Mouse (Mus musculus): ENCODE results near the gene Leo1.
"Not testable (repeated sequence)": the region's sequence is repeated elsewhere in the genome, so short reads cannot be mapped to it uniquely, and the experiment has no call there.

Gene Leo1

GRCm38 (mm10) chr9:75427366-75428273, 13.7 kb upstream of the Leo1 start:
- no peak for DNase-seq

DNA sequence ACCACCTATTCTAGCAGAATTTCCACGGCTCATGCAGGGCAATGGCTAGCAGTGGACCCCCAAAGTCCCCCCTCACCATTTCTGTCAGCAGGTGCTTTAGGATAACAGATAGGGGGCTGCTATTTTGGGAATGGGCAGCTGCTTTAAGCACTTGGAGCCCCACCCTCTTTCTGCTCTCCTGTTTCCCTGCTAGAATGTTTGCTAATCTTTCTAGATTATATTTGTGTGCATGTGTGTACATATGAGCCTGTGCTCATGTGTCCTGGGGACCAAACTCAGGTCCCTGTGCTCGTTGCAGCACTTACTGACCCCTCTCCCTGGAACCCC, 13.1 kb upstream of the Leo1 start:
- DNase-seq: no peak

- DNase-seq: no peak
Observed at GRCm38 (mm10) chr9:75429040-75429439, 12.3 kb upstream of the Leo1 start.

DNA sequence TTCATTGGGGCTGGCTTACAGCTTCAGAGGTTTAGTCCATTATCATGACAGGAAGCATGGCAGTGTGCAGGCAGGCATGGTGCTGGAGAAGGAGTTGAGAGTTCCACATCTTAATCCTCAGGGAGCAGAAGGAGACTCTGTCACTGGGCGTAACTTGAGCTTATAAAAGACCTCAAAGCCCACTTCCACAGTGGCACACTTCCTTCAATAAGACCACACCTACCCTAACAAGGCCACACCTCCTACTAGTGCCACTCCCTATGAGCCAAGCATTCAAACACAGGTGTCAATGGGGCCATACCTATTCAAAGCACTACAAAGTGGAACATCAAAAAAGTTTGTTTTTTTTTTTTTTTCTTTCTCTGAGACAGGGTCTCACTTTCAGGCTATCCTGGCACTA, 11.7 kb upstream of the Leo1 start:
- no peak for DNase-seq

DNA sequence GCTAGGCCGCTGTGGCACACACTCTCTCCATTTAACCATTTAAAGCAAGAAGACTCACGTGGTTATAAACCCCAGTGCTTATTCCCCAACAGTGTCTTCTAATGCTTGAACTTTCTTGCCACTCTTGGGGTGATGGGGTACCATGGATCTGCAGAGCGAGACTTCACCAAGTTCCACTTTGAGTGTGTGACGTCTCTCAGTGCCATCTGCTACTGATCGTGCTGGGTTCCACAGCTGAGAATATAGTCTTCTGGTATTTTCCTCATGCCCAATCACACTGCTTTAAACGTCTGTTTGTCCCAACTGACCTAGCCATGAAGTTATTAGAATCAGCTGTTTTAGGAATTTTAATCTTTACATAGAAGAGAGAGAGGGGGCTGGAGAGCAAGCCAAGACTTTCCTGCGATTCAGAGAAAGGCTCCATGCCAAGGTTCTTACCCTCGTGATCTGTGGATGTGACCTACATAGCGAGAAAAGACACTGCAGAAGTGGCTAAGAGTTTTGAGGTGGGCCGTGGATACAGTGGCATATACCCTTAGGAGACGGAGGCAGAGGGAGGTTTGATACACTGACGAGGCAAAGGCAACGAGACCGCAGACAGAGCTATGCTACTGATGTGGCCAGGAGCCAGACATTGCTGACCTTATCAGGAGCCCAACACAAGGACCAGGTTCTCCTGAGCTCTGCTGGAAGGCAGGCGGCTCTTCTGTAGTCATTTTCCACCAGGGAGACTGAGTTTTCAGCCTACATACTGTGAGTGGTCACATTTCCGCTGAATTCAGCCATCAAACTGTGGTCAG, 10.3 kb upstream of the Leo1 start:
- DNase-seq: no peak

DNA sequence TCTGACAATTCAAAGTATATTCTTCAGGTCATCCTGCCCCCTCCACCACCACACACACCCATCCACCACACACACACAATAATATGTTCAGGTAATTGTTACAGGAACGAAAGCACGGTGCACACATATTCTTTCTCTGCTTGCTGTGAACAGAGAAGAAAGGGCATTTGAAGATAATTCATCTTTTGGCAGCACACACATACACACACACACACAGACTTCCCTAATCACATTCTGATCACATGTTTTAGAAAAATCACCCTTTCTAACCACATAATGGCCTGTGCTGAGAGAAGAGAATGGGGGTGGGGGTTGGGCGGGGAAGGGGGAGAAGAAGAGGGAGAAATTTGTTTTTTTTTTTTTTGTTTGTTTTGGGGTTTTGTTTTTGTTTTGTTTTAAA, 8.6 kb upstream of the Leo1 start:
- DNase-seq: no peak

DNA sequence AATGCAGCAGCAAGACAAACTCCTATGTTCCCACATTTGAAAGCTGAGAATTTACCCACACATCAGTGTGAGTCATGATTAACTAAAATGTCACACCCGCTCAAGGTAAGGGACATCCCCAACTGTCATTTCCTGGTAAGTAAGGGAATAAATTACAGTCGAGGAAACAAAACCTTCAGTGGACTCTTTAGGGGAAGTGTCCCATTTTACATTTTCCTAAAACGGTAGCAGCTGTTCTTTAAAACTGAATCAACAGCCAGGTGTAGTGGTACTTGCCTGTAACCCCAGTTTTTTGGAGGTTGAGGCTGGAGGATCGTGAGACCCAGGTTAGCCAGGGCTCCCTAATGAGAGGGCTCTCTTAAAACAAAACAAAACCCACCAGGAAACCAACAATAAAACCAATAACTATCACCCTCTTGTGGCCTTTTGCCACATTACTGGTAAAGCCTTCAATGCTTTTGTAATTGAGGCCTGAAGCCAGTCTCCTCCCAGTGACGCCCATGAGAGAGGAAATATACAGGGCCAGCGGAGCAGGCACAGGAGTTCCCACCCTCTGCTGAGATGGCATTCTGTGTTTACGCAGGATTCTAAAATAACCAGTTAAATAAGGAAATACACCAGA, 7.0 kb upstream of the Leo1 start:
- DNase-seq: peak; percentile 71 to 77

- DNase-seq: no peak
Observed at GRCm38 (mm10) chr9:75434872-75435271, 6.5 kb upstream of the Leo1 start.

DNA sequence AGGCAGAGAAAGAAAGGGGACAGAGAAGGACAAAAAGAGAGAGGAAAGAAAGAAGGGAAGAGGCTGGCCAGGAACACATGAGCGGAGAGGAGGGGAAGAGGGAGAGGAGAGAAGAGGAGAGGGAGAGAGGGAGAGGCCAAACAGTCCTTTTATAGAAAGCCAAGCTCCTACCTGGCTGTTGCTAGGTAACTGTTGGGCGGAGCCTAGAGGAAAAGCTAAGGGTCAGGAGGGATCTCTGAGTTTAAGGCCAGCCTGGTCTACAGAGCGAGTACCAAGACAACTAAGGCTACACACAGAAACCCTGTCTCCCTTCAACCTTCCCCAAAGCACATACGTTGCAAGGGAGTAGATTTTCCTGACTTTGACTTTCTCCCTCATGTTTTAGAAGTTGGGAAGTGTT, 6.0 kb upstream of the Leo1 start:
- no peak for DNase-seq

- DNase-seq: peak; percentile 88 to 91
Observed at GRCm38 (mm10) chr9:75435918-75436317, 5.4 kb upstream of the Leo1 start.

GRCm38 (mm10) chr9:75437653-75438385, 3.5 kb upstream of the Leo1 start:
- peak; percentile 49 to 70 for DNase-seq

DNA sequence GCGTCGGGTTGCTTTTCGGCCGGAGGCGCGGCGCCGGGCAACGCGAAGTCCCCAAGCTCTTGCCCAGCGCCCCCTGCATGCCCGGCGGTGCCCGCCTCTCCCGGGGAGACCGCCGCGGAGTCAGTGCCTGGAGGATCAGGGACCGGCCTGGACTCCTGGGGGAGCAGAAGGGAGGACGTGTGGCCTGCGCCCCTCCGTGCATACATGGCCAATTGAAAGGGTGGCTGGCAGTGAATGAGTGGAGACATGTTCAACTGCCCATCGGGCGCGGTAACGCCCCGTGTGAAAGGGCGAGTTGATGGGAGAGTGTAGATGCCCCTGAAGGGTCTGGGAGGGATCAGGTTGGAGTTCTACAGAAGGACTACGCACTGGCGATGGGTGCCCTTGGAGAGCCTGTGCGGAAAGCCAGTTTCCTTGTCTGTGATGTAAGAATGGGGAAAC, 387 bp downstream of the Leo1 start:
- DNase-seq: no peak

DNA sequence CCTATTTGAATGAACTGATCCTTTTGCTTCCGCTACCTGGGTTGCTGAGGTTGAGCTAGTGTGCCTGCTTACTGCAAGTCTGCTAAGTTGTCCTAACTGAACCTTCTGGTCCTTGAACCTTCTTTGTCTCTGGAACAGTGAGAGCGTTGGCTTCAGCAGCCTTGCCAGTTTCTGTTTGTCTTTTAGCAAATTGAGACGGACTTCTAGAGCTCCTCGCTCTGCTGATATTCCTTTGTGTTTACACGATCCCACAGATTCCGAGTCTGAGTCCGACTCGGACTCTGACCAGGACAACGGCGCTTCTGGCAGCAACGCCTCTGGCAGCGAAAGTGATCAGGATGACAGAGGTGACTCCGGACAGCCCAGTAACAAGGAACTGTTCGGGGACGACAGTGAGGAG, 3.7 kb downstream of the Leo1 start:
- peak in 1 of 2 experiments; percentile 28 for DNase-seq

DNA sequence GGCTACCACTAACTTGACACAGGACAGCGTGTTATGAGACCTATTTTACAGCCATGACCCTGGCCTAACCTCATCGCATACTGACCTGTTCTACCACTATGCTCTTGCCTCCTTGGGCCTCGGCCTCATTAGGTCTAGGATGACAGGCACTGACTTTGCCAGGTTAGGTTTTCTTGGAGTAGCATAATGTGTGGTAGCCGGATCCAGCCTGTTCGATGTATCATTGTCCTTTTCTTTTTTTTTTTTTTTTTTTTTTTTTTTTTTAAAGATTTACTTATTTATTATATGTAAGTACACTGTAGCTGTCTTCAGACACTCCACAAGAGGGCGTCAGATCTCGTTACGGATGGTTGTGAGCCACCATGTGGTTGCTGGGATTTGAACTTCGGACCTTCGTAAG, 5.2 kb downstream of the Leo1 start:
- not testable (repeated sequence) for DNase-seq

- DNase-seq: no peak
Observed at GRCm38 (mm10) chr9:75448021-75448420, 6.7 kb downstream of the Leo1 start.

GRCm38 (mm10) chr9:75453994-75454393, 12.7 kb downstream of the Leo1 start:
- DNase-seq: no peak

GRCm38 (mm10) chr9:75455684-75456083, 14.4 kb downstream of the Leo1 start:
- no peak for DNase-seq

GRCm38 (mm10) chr9:75463050-75463660, 21.8 kb downstream of the Leo1 start:
- DNase-seq: no peak

- DNase-seq: no peak
Observed at GRCm38 (mm10) chr9:75465856-75466255, 24.5 kb downstream of the Leo1 start.

GRCm38 (mm10) chr9:75466641-75467040, 25.3 kb downstream of the Leo1 start:
- no peak for DNase-seq

- no peak for DNase-seq
Observed at GRCm38 (mm10) chr9:75467581-75467980, 26.3 kb downstream of the Leo1 start.

- DNase-seq: no peak
Observed at GRCm38 (mm10) chr9:75468297-75468696, 27.0 kb downstream of the Leo1 start.

All from kidney, postnatal 36 days (tissue).